Mouse (Mus musculus) gastrocnemius, adult 18-20 months (tissue): ENCODE results near the gene Herc6. TPM values are rescaled to one million over a fixed set of nuclear protein-coding genes. Genes with fewer than 3 reads are reported as not detected.
A peak's percentile ranks its signal among the peaks of the same experiment; 100 is the strongest.
"Not testable (repeated sequence)": the region's sequence is repeated elsewhere in the genome, so short reads cannot be mapped to it uniquely, and the experiment has no call there.

ENCODE experiments used
- DNase-seq: peaks from one replicate; pipeline ENCODE4 v3.0.0; 2021; ENCODE audit warnings: low spot score
- long read RNA-seq, 2 experiments: library from polyadenylated mRNA; stranded (forward); transcript quantifications; one replicate each; pipeline ENCODE4 v2.0.0; 2021
- total RNA-seq, 2 experiments: library from RNA; stranded (reverse); gene quantifications; 2 replicates each; pipeline ENCODE4 v1.2.3; 2021

Gene Herc6
- total RNA-seq, result 1 to 10 TPM in 1 of 2 experiments, under 1 TPM in 1; 0.34 to 1.2 TPM
- long read RNA-seq, experiment 1, result 0 reads
- long read RNA-seq, experiment 2, result 0 reads

DNA sequence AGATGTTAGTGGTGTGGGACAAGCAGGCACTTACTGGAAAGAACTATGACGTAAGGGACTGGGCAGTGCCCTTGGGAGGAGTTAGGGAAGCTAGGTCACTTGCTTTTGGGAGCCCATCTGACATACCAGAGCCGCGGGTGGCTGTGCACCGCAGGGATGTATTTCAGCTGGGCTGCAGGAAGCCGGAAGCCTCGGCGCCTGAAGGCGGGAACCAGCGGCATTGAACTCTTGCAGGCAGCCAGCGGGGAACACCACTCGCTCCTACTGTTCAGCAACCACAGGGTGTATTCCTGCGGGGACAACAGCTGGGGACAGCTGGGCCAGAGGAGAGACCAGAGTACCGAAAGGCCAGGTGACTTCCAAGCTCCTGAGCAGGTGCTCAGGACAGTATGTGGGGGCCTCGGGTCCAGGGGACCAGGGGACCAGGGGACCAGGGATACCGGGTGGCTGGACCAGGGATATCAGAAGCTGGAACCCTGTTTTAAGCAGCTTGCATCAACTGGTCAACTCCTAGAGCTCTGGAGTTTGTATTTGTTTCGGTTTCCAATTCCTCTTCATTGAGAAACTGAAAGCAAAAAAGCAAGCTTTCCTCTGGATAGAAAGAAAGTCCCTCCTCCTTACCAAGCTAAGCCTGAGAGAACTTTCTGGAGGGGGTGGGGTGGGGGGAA lies at the start of gene Herc6:
Gene Herc6 (plus strand): TSS at position 120 of the 668 bp plus-strand sequence.
- peak; percentile 55 for DNase-seq

DNA sequence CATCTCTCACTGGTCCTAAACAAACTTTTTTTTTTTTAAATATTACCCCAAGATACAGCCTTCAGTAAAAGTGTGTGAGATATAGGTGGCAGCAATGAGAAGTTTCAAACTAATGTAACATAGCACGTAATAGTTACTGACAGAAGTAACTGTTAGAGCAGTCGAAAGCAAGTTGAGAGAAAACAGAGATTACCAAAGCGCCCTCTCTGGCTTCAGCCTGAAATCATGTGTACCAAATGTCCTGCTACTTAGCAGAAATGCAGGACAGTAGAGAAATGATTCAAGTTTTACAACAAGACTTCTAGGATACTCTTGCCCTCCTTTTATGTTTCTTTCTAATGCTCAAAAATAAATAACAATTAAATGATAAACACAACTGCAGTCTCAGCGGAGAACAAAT lies 49.8 kb upstream of the Herc6 start:
- no peak for DNase-seq

DNA sequence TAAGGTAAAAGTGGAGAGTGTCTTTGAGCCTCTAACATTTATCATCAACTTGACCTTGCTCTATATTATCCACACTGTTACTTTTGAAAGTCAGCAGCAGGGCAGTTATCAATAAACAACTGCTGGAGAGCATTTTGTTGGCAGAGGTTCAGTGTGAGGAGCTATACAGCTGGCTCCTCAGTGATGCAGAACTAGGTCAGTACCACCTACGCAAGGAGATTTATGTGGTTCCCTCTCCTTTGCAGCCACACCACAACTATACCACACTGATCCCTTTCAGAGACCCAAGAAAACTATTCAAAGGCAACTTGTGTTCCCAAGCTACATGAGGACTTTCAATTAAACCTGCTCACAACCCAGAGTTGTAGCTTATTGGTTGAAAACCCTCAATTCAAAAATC lies 49.4 kb upstream of the Herc6 start:
- DNase-seq, result no peak

DNA sequence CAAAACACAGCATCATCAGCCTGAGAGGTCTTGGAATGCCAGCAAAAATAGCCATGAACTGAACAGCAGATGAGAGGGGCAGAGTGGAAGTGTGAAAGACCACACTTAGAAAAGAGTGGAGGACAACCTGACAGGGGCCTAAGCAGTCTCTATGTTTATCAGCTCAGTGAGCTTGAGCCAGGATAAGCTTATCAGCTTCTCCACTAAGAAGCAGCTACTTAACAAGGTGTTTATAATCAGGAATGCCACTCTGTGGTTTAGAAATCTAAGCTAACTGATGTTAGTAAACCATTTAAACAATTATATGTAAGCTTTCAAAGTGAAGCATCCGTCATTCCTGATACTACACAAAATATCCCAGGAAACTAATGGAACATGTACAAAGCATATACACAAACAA lies 48.8 kb upstream of the Herc6 start:
- no peak for DNase-seq

DNA sequence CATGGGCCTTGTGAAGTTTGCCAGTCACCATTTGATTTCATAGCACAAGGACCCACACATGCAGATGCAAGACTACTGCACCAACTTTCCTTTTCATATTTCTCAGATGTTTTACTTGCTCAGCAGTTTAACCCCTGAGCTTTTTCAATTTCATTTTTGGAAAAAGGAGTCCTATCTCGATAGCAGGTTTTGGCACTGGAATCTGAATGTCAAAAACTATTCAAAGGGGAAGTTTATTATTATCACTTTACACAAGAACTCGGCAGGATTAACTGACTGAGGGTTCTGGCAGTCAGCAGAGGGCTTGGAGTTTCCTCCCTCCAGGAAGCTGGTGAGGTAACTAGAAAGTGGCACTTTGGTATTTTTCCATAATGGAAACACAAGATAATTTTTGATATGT lies 47.4 kb upstream of the Herc6 start:
- no peak for DNase-seq

DNA sequence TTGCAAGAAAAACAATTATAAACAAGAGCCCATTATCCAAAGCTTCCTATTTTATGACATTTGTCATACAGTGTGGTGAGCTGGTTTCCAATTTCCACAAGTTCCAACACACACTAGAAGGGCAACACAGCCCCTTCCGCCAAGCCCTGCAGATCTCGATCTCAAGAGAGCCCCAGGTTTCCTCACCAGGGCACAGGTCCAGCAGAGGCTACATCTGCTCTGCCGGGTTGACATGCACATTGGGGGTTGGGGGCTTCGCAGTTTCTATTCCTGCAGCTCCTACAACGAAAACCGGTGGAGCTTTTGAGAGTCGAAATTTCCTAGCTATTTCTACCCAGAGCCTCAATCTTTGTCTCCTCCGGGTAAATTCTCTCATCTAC lies 46.6 kb upstream of the Herc6 start:
- DNase-seq, result peak; percentile 5

DNA sequence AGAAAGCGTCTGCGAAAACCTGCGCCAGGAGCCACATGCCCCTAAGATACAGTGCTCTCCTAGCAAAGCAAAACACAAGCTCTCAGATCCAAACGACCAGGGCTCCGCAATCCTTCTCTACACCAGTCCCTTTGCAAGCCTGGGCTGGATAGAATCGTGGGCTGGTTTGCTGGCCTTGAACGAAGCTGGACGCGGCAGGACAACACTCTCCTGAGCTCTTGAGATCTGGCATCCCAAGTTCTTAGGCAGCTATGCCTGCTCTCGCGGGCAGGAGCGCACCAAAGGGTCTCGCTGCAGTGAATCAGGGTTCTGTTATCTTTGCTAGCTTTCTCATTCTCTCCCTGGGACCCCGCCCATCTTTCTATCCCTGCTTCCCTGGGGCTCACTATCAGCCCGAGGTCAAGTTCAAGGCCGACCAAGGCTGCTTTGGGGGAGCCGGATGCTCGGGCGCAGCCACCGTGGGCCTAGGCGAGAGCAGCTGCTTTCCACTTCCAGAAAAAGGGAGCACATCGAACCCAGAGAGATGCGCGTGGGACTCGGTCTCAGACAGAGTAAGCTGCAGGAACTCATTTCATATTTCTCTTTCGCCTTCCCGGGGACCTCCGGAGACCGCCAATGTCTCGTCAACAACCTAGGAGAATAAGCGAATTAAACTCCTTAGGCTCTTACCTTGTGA lies 46.1 kb upstream of the Herc6 start:
- DNase-seq, result peak; percentile 26

DNA sequence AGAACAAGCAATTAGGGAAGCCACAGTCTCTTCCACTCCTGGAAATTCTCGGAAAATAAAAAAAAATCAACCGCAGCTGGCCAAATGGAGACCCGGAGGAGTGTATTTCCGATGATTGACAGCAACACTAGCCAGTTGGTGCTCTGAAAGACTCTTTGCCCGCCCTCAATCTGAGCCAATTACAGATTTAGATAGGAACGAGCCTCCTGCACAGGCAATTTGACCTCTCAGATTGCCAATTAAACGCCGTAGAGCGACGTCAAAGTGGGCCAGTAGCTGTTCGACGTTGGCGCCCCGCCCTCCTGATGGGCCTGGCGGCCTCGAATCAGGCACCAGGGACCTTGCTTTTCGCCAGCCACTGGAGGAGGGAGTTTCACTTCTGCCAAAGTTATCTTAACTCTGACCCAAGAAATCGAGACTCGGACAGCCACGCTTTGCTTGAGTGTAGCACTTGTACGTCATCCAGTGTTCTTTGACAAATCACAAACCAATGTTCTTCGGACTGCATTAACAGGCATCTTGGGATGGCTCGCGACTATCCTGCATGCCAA lies 45.3 kb upstream of the Herc6 start, which contains the start of gene Ppm1k:
Gene Ppm1k (minus strand): TSS at position 83 of the 551 bp plus-strand sequence.
- peak; percentile 100 for DNase-seq

DNA sequence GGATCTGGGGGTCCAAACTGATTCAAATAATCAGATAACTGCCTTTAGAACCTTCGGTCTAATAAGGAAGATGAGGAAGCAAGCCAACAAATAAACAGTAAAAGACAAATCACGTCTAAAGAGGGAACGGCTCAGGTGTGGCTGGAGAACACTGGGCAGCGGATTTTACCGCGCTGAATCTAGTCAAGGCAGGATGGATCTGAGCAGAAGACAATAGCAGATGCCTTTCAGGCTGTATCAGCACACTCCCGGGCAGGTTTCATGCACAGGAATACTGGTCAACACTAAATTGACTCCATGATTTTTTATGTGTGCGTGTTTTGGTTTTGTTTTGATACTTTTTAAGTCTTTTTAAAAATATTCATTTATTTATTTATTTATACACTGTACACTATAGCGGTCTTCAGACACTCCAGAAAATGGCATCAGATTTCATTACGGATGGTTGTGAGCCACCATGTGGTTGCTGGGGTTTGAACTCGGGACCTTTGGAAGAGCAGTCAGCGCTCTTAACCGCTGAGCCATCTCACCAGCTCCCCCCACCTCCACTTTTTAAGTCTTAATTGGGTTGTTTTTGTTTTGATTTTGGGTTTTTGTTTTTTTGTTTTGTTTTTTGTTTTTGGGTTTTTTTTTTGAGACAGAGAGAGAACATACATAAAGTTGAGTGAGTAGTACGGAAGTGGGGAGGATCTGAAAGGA lies 44.7 kb upstream of the Herc6 start:
- no peak for DNase-seq

DNA sequence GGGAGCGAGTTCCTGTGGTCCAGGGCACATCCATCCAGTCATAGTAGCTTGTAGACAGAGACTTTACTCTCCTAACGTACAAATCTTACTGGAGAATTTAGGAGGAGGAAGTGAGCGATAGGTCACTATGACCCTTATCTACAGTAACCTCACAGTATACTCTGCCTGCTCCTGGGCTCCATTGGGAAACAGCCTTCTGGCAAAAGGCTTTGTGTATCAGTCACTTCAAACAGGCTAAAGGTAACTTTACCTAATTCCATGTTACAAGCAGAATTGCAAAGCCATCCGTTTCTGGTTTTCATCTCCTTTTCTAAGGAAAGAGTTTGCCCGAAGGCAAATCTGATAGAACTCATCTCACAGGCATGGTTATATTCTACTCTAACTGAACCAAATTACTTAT lies 42.9 kb upstream of the Herc6 start:
- no peak for DNase-seq

DNA sequence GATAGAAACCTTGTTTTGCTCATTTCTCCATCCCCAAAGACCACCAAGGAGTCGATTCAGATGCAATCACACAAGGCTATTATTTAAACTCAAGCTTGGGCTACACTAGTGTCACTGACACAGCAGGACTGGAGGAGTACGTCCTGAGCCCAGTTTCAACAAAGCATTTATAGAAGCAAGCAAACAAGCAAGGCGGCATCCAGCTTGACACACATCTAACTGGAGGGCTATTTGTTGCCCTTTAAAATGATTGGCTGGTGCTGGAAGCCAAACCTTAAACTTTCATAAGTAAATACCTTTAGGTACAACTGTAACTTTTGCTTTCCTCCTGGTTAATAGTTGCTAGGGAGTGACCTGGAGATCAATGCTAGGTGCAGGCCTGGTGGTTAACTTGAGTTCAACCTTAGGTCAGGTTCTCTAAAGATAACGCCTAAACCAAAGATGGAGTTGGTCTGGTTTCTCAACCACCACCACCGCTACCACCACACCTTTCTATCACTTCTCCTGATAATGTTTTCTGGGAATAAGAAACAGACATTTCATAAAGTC lies 39.8 kb upstream of the Herc6 start:
- no peak for DNase-seq

DNA sequence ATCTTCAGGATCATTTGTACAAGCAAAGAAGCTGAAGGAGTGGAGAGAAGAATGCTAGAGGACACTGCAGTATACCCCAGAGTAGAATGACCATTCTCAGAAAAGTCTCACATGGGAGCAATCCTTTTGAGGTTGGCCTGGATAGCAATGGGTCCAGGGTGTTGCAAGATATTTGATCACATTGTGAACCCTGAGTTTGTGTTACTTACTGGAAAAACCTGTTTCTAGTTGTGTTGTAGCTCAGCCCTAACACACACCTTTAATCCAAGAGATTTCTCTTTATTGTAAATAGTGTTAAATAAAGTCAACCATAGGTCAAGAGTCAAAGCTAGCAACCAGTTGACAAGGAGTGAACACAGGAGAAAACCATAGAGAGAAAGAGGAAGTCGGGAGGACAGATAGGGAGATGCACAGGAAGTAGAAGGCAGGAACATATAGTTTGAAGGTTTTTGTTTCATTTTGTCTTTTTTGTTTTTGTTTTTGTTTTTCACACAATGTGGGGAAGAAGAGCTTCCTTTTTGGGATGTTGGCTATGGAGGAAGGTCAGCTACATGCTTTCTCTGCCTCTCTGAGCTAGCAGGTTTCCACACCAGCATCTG lies 39.0 kb upstream of the Herc6 start:
- DNase-seq, result no peak

DNA sequence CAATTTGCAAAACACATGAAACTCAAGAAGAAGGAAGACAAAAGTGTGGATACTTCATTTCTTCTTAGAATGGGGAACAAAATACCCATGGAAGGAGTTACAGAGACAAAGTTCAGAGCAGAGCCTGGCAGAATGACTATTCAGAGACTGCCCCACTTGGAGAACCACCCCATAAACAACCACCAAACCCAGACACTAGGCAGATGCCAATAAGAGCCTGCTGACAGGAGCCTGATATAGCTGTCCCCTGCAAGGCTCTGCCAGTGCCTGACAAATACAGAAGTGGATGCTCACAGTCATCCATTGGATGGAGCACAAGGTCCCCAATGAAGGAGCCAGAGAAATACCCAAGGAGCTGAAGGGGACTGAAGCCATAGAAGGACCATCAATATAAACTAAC lies 37.2 kb upstream of the Herc6 start:
- DNase-seq, result not testable (repeated sequence)

DNA sequence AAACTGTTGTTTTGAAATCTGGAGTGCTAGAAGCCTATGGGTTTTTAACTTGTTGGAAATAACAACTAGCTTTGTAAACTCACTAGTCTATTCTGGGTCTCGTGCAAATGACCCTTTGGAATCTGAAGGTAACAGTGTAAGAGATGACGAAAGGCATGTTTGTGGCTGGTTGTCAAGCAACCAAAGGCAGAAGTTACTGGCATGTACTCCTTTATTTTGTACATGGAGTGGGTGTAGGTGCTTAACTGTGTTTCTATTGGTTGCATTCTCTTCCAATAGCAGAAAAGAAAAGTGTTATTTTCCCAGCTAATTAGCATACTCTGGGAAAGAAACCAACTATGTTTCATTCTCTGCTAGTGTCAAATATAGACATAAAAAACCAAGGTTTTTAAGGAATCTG lies 35.9 kb upstream of the Herc6 start:
- DNase-seq, result no peak

DNA sequence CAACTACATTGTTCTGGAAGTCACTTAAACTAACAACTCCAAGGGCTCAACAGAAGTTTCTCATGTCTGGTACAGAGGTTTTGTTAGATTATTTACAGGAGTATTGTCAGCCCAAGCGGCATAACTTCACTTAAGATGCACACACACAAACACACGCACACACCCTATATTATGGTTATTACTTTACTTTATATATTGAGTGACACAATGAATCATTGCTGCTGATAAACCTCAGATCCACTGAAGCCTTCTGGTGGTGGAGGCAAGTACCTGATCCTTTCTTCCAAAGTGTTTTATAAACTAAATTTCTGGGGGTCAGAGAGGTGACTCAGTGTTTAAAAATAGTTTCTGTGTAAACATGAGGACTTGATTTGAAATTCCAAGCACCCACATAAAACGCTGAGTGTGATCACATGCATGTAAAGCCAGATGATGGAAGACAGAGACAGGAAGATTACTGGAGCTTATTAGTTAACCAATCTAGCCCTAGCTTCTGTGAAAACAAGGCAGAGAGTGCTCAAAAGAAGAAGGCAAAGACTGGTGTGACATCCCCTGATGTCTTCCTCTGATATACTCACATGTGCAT lies 29.5 kb upstream of the Herc6 start:
- no peak for DNase-seq

DNA sequence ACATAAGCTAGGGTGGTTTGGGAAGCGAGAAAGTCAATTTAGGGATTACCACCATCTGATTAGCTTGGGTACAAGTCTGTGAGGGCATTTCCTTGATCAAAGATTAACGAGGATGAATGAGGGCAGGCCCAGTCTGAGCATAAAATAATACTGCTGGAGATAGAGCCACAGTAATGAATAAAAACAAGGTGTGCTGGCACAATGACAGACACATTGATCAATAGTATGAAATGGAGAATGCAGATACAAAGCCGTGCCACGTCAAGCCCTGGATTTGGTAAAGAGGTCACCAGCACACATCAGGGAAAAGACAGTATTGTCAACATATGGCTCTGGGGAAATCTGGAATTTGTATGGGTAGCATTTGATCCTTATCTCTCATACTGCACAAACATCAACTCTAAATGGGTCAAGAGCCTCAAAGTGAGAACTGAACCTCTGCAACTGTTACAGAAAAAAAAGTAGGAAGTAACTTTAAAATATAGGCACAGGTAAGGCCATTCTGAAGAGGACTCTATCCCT lies 22.9 kb upstream of the Herc6 start:
- no peak for DNase-seq

DNA sequence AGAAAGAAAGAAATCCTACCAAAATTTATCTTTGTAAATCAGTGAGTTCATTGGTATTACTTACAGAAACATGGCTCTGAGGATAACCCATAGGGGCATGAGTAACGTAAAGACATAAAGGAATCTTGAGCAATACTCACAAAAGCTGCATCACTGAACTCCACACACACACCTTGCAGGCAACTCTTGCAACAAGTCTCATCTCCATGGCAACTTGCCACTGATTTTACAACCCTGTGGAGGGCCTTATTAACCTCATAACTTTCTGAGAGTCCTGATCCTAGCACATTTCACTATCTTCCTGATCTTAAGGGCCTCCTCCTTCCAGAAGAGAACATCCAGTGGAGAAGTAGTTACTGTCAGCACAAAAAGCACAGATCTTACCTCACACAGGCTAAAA lies 17.3 kb upstream of the Herc6 start:
- DNase-seq, result no peak

DNA sequence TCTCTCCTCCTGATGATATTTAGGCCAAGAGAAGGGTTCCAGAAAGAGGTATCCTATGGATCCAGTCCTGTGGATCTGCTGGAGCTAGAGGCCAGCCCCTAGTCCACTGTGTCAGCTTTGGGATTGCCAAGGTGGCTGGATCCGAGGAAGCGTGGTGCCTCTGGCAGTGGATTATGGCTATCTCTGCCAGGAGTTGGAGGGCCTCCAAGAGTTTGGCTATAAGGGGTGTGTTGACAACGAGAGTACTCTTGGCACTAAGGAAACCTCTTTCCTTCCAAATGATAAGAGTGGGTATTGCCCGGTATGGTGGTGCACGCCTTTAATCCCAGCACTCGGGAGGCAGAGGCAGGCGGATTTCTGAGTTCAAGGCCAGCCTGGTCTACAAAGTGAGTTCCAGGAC lies 15.3 kb upstream of the Herc6 start:
- DNase-seq, result no peak

DNA sequence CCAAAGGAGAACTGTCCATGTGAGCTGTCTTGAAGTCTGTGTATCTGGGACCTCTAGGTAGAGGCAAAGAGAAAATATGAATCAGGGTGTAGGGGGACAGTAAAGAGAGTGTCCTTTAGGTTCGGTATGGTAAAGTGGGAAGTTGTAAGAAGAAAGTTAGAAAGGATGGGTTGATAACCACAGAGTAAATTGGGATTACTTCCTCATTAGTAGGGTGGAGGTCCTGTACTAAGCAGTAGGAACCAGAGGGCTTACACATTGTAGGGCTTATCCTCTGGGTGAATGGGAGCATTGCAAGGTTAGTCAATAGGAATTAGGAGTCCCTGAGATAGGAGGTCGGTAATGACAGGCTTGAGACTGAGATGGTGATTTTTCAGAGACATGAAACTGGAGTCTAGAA lies 13.2 kb upstream of the Herc6 start:
- DNase-seq, result no peak

DNA sequence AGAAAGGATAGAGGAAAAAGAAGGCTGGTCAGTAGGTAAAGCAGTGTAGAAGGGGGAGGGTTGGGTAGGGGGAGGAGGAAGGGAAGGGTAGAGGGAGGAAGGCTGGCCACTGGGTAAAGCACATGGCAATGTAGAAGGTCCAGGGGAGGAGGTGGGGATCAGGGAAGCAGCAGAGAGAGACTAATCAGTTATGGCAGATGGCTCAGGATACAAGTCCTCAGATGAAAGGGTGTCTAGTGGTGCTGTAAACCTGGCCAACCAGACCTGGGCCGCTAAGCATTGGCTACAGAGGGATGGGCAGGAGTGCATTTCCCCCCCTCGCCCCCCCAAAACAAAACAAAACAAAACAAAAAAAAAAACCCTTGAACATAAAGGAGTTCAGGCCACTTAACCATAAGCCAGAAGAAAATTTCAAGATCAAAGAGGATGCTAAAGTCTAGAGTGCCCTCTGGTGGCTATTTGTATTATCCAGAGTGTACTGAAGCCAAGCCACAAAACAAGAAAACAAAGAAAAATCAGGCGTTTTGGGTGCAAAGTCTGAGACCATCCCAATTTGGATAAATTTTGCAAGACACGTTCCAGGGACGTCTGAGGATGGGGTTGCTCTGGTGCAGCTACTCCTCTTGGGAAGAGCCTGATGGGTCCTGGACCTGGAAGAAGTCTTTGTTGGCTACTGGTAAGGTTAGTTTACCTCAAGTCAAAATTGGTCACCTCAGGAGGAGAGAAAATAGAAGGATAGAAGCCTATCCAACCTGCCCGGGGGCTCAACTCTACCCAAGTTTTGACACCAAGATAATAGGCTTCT lies 10.4 kb upstream of the Herc6 start:
- peak; percentile 50 for DNase-seq
